Mouse (Mus musculus): Measurements from ENCODE around the gene Rnf13. TPM values are rescaled to one million over a fixed set of nuclear protein-coding genes. Genes with fewer than 3 reads are reported as not detected.
"Not testable (repeated sequence)": the region's sequence is repeated elsewhere in the genome, so short reads cannot be mapped to it uniquely, and the experiment has no call there.

The Rnf13 gene
- polyA plus RNA-seq, 1 experiment: 15.6 TPM

GRCm38 (mm10) chr3:57789005-57789962, 53.4 kb downstream of the Rnf13 start:
- Histone ChIP-seq H3K4me3 (no peak overlapping the region), H3K36me3 (ENCODE audit: control insufficient read depth, insufficient read depth) (no peaks in the 10 kb centered on the region), H3K27me3 (ENCODE audit: control insufficient read depth, insufficient read depth, insufficient read length) (no peaks in the 10 kb centered on the region), H3ac (ENCODE audit: control insufficient read depth, insufficient read length) (no peak overlapping the region), H3K79me2 (ENCODE audit: control insufficient read depth, insufficient read depth) (peaks cover 8% of the 10 kb centered on the region), H3K4me2 (ENCODE audit: low read depth) (no peak overlapping the region)
- no peak for TF ChIP-seq REST (IDR thresholded peaks at IDR 0.05; ENCODE audit: insufficient read depth, insufficient read length)
- TF ChIP-seq TCF3 (IDR thresholded peaks at IDR 0.05; ENCODE audit: insufficient read length, low read depth): no peak
- TF ChIP-seq TCF12 (IDR thresholded peaks at IDR 0.05; ENCODE audit: insufficient read depth, poor library complexity, severe bottlenecking): no peak
- no peak for TF ChIP-seq MYOG (IDR thresholded peaks at IDR 0.05; ENCODE audit: control insufficient read depth in 1 of 3, insufficient read depth in 1 of 3, insufficient read length in 2 of 3, low read depth in 2 of 3)
- no peak for TF ChIP-seq USF1 (IDR thresholded peaks at IDR 0.05; ENCODE audit: low read depth)
- TF ChIP-seq POLR2A (IDR thresholded peaks at IDR 0.05; ENCODE audit: insufficient read length, low read depth): no peak
- TF ChIP-seq SRF (IDR thresholded peaks at IDR 0.05; ENCODE audit: control insufficient read depth, insufficient read length, low read depth): no peak
- TF ChIP-seq MYOD1 (IDR thresholded peaks at IDR 0.05; ENCODE audit: control insufficient read depth in 1 of 3, insufficient read length in 2 of 3, low read depth in 2 of 3): no peak
- no peak for TF ChIP-seq POLR2AphosphoS2 (IDR thresholded peaks at IDR 0.05; ENCODE audit: insufficient read length, low read depth)
- TF ChIP-seq E2F4 (IDR thresholded peaks at IDR 0.05; ENCODE audit: insufficient read depth): no peak
- TF ChIP-seq CEBPB (IDR thresholded peaks at IDR 0.05; ENCODE audit: insufficient read depth, poor library complexity, severe bottlenecking): no peak
- no peak for TF ChIP-seq MAX (IDR thresholded peaks at IDR 0.05; ENCODE audit: low read depth)

- Histone ChIP-seq H3K4me3 (no peak overlapping the region), H3K27me3 (ENCODE audit: control insufficient read depth, insufficient read depth, insufficient read length) (no peaks in the 10 kb centered on the region), H3K36me3 (ENCODE audit: control insufficient read depth, insufficient read depth) (no peaks in the 10 kb centered on the region), H3ac (ENCODE audit: control insufficient read depth, insufficient read length) (no peak overlapping the region), H3K79me2 (ENCODE audit: control insufficient read depth, insufficient read depth) (peaks cover 8% of the 10 kb centered on the region), H3K4me2 (ENCODE audit: low read depth) (no peak overlapping the region)
- TF ChIP-seq MYOD1 (IDR thresholded peaks at IDR 0.05; ENCODE audit: control insufficient read depth in 1 of 3, insufficient read length in 2 of 3, low read depth in 2 of 3) (no peak), TCF3 (IDR thresholded peaks at IDR 0.05; ENCODE audit: insufficient read length, low read depth) (no peak), MYOG (IDR thresholded peaks at IDR 0.05; ENCODE audit: control insufficient read depth in 1 of 3, insufficient read depth in 1 of 3, insufficient read length in 2 of 3, low read depth in 2 of 3) (no peak), SRF (IDR thresholded peaks at IDR 0.05; ENCODE audit: control insufficient read depth, insufficient read length, low read depth) (no peak), POLR2A (IDR thresholded peaks at IDR 0.05; ENCODE audit: insufficient read length, low read depth) (no peak), USF1 (IDR thresholded peaks at IDR 0.05; ENCODE audit: low read depth) (no peak), REST (IDR thresholded peaks at IDR 0.05; ENCODE audit: insufficient read depth, insufficient read length) (no peak), CEBPB (IDR thresholded peaks at IDR 0.05; ENCODE audit: insufficient read depth, poor library complexity, severe bottlenecking) (no peak), POLR2AphosphoS2 (IDR thresholded peaks at IDR 0.05; ENCODE audit: insufficient read length, low read depth) (no peak), MAX (IDR thresholded peaks at IDR 0.05; ENCODE audit: low read depth) (no peak), E2F4 (IDR thresholded peaks at IDR 0.05; ENCODE audit: insufficient read depth) (no peak), TCF12 (IDR thresholded peaks at IDR 0.05; ENCODE audit: insufficient read depth, poor library complexity, severe bottlenecking) (no peak)
Measured at GRCm38 (mm10) chr3:57791104-57791503, 55.2 kb downstream of the Rnf13 start.

- H3K27me3 ChIP-seq (ENCODE audit: control insufficient read depth, insufficient read depth, insufficient read length); H3K4me2 ChIP-seq (ENCODE audit: low read depth); H3ac ChIP-seq (ENCODE audit: control insufficient read depth, insufficient read length); H3K79me2 ChIP-seq (ENCODE audit: control insufficient read depth, insufficient read depth); H3K4me3 ChIP-seq; H3K36me3 ChIP-seq (ENCODE audit: control insufficient read depth, insufficient read depth): not testable (repeated sequence)
Measured at GRCm38 (mm10) chr3:57795071-57795470, 59.2 kb downstream of the Rnf13 start.

GRCm38 (mm10) chr3:57815447-57815846, 79.6 kb downstream of the Rnf13 start:
- Histone ChIP-seq H3K79me2 (ENCODE audit: control insufficient read depth, insufficient read depth) (no peaks in the 10 kb centered on the region), H3K4me2 (ENCODE audit: low read depth) (no peak overlapping the region), H3ac (ENCODE audit: control insufficient read depth, insufficient read length) (no peak overlapping the region), H3K27me3 (ENCODE audit: control insufficient read depth, insufficient read depth, insufficient read length) (no peaks in the 10 kb centered on the region), H3K4me3 (no peak overlapping the region), H3K36me3 (ENCODE audit: control insufficient read depth, insufficient read depth) (peaks cover under 1% of the 10 kb centered on the region)
- TF ChIP-seq MAX (IDR thresholded peaks at IDR 0.05; ENCODE audit: low read depth) (no peak), USF1 (IDR thresholded peaks at IDR 0.05; ENCODE audit: low read depth) (no peak), POLR2A (IDR thresholded peaks at IDR 0.05; ENCODE audit: insufficient read length, low read depth) (no peak), CEBPB (IDR thresholded peaks at IDR 0.05; ENCODE audit: insufficient read depth, poor library complexity, severe bottlenecking) (no peak), MYOG (IDR thresholded peaks at IDR 0.05; ENCODE audit: control insufficient read depth in 1 of 3, insufficient read depth in 1 of 3, insufficient read length in 2 of 3, low read depth in 2 of 3) (no peak), REST (IDR thresholded peaks at IDR 0.05; ENCODE audit: insufficient read depth, insufficient read length) (no peak), TCF3 (IDR thresholded peaks at IDR 0.05; ENCODE audit: insufficient read length, low read depth) (no peak), MYOD1 (IDR thresholded peaks at IDR 0.05; ENCODE audit: control insufficient read depth in 1 of 3, insufficient read length in 2 of 3, low read depth in 2 of 3) (no peak), POLR2AphosphoS2 (IDR thresholded peaks at IDR 0.05; ENCODE audit: insufficient read length, low read depth) (no peak), SRF (IDR thresholded peaks at IDR 0.05; ENCODE audit: control insufficient read depth, insufficient read length, low read depth) (no peak), E2F4 (IDR thresholded peaks at IDR 0.05; ENCODE audit: insufficient read depth) (no peak), TCF12 (IDR thresholded peaks at IDR 0.05; ENCODE audit: insufficient read depth, poor library complexity, severe bottlenecking) (no peak)

Measured in myocyte (in vitro differentiated cells).